Mouse (Mus musculus) frontal cortex, adult 2 months (tissue): ENCODE measurements around the gene Hspb7. TPM values are rescaled to one million over a fixed set of nuclear protein-coding genes. Genes with fewer than 3 reads are reported as not detected.

Experiments
- DNase-seq, 2 experiments: peaks; one replicate each; pipeline ENCODE4 v3.0.0; 2022; ENCODE audit warnings: low spot score in 1 of 2; ENCODE audit errors: extremely low spot score in 1 of 2
- polyA plus RNA-seq: library from polyadenylated mRNA; depleted of rRNA; stranded (reverse); fragments of >200 nt; gene quantifications from 2 replicates; pipeline ENCODE4 v1.2.3, GENCODE M21; 2012; rRNA removed

Hspb7 gene
- polyA plus RNA-seq: 0.32 and 0.40 TPM in 2 replicates

- DNase-seq: peak in 1 of 2 experiments; percentile 32
These were observed at the start of gene Hspb7 for GRCm38 (mm10) chr4:141420192-141420829. TSS of gene Hspb7 (plus strand) at chr4:141420779.

DNA sequence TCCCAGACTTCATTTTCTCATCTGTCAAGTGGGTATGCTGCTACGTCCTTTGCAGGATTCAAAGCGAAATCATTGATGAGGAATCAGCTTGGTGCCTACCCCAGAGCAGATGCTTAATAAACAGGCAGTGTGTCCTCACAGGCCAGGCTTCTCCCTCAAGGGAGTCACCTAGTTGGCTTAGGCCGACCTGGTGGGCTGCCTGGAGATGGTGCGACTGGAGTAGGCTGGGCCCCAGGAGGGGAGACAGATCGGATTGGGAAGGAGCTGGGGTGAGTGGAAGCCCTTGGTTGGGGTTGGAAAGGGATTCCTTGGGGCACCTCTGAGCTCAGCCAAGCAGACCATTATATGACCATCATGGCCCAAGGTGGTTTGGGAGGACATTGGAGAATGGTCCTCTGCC is 48.2 kb upstream of the Hspb7 start:
- DNase-seq: no peak

DNA sequence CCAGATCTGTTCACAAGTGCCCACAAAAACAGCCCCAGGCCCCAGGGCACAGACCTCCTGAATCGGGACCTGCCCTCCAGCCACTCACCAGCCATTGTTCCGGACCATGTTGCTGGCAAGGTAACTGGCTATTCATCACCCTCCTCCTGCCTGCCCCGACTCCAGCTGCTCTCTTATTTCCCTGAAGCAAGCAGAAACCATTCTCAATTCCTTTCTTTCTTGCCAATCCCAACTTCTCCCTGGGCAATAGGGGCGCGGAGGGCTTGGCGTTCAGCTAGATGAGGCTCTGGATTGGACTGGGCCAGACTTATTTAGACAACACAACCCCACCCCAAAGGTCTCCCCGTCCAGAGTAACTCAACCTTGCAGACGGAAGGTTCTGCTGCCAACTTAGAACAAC is 40.9 kb upstream of the Hspb7 start:
- no peak for DNase-seq

GRCm38 (mm10) chr4:141382406-141382805 is 38.2 kb upstream of the Hspb7 start:
- no peak for DNase-seq

- peak in 1 of 2 experiments; percentile 67 for DNase-seq
These were observed 35.3 kb upstream of the Hspb7 start for GRCm38 (mm10) chr4:141385275-141385674.

DNA sequence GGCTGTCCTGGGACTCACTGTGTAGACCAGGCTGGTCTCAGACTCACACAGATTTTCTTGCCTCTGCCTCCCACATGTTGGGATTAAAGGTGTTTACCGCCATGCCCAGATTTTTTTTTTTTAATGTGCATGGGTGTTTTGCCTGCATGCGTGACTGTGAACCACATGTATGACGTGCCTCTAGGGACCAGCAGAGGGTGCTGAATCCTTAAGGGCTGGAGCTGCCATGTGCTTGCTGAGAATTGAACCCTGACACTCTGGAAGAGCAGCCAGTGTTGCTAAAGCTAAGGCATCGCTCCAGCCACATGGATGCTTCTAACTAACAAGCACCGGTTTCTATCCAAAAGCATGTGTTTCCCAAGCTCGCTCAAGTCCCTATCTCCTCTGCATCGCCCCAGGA is 34.4 kb upstream of the Hspb7 start:
- no peak for DNase-seq

DNA sequence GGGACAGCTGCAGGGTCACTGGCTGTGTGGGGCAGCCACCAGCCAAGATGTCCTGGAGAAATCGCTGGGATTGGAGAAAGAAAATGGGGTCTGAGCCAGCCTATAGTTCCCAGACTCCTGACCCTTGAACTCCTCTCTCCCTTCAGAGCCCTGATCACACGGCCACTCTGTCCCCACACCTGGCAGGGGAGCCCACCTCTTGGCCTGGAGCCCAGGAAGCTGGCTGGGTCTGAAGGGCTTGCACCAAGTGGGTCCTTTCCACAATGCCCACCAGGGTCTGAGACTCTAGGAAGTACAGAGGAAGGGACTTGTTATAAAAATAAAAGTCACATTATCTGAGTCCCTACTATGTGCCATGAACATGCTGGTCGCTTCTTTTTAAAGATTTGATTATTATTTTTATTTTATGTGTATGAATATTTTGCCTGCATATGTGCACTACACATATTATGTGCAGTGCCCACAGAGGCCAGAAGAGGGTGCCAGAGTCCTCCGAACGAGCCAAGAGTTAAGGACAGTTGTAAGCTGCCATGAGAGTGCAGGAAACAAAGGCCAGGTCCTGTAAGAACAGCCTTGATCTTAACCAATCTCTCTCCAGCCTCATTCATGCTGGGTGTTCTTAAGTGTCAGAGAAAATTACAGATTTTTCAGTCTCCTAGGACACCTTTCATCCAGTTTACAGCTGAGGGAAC is 33.3 kb upstream of the Hspb7 start:
- peak; percentile 32 to 90 for DNase-seq

DNA sequence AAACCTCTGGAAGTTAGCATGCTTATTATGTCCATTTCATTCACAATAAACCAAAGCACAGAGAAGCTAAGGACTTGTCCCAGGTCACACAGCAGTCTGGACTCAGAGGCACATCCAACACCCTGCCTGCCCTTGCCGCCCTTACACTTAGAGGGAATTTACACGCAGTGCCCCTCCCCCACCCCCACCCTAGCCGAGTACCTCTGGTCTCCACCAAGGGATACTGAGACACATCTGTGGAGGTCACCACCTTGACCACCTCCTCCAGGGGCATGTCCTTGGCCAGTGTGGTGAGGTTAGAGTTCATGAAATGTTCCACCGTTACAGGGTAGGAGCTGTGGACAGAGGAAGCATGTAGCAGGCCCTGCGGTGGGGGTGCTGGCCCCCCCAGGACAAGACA is 32.6 kb upstream of the Hspb7 start:
- no peak for DNase-seq

DNA sequence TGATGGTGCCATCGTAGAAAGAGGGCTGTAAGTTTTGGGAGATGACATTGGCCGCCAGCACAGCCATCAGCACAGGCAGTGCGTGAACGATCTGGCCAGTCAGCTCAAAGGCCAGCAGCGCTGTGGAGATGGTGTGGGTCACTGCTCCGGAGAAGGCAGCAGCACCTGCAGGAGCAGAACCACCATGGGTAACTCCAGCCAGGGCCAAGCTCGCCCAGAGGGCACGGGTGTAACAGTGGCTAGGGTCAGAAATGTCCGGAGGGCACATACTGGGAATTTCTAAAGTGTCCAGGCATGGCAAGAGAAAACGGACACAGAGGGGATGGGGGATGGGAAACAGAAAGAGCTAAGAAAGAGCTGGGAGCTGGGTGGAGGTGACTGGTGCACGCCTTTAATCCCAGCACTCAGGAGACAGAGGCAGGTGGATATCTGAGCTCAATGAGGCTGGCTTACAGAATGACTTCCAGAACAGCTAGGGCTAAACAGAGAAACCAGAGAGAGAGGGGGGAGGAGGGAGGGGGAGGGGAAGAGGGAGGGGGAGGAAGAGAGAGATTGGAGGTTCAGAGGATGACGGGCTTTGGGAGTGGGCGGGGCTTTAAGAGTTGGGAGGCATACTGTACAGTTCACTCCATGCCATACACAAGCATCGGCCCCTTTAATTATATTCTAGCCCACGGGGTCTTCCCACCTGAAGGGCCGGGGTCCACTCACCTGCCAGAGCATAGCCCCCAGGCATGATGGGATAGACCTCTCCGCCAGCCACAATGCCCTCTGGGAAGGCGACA is 31.0 kb upstream of the Hspb7 start:
- DNase-seq: no peak

- DNase-seq: no peak
These were observed 29.3 kb upstream of the Hspb7 start for GRCm38 (mm10) chr4:141391293-141391692.

DNA sequence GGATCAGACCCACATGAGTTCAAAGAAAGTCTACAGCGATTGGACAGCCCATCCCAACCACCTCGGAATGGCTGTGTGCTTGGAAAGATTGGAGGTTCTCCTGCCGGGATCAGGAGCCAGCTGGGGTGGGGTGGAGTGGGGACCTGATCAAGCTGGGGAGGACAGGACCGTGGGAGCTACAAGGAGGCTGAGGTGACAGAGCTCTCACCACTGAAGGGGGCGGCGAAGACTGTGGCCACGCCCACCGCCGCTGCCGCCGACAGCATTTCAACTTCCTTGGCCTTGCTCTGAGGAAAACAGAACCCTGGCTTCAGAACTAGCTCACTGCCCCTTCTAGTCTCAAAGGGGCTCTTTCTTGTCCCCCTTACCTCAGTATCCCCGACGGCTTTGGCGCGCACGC is 25.8 kb upstream of the Hspb7 start:
- no peak for DNase-seq

DNA sequence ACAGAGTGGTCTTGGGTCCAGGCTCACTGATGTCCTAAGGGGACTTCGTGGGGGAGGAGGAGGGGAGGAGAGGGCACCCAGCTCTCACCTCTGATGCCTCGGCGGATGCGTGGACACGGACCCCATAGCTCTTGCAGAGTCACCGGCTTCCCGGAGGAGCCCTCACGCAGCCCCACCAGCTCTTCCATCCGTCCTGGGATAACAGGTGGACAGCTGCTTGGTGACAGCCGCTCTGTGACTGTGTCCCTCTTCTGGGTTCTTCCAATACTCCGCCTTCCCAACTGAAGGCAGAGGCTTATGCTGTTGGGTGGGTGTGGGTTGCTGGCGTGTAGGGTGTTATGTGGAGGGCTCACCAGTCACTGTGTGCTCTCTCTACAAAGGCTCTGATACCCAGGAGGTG is 22.7 kb upstream of the Hspb7 start:
- DNase-seq: no peak

- DNase-seq: no peak
These were observed 22.0 kb upstream of the Hspb7 start, which contains the start of gene Clcnka for GRCm38 (mm10) chr4:141398545-141398944. TSS of gene Clcnka (minus strand) at chr4:141398724.

DNA sequence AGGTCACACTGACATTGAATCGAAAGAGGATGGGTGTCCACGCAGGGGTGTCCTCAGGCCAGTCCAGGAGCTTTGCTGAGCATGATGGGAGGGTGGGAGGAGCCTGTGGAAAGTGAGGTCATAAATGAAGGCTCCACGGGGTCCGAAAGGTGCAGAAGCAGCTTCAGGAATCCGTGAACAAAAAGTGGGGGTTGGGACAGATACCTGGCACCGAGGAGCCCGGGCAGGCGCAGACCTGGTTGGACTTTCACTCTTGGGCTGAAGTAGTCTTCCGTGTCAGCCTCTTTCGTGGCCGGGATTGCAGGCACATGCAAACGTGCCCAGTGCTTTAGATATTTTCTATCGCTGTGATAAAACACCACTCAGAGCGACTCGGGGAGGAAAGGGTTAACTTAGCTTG is 20.4 kb upstream of the Hspb7 start:
- no peak for DNase-seq

GRCm38 (mm10) chr4:141404518-141405313 is 15.9 kb upstream of the Hspb7 start:
- peak; percentile 69 to 97 for DNase-seq

DNA sequence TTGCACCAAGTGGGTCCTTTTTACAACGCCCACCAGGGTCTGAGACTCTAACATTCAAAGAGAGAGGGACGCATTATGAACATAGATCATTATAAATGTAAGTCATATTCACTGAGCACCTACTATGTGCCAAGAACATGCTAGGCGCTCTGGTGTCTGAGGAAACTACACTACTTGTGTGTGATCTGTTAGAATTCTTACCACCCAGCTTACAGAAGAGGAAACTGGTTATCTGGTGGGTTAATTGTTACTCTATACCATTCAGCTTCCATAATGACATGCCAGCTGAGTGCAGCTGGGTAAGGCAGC is 15.3 kb upstream of the Hspb7 start:
- DNase-seq: no peak

- no peak for DNase-seq
These were observed 13.9 kb upstream of the Hspb7 start for GRCm38 (mm10) chr4:141406516-141407299.

GRCm38 (mm10) chr4:141408577-141408976 is 12.0 kb upstream of the Hspb7 start:
- DNase-seq: no peak

DNA sequence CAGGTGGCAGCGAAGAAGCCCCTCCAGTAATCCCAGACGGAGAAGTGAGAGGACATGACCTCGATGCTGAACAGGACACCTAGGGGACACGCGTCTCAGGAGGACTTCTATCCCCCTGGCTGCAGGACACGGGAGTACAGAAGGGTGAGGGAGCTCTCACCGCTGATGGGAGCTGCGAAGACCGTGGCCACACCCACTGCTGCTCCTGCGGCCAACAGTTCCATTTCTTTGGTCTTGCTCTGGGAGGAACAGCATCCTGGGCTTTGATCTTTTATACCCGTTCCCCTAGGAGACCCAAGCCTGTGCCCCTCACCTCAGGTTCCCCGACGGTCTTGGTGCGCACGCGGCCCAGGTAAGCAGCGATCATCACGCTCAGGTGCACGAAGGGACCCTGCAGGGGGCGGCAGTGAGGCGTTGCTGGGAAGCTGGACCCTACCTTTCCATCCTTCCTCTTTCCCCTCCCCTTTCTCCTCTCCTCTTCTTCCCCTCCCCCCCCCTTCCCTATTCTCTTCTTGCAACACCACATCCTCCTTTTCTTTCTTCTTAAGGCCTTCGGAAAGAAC is 9.1 kb upstream of the Hspb7 start:
- no peak for DNase-seq

GRCm38 (mm10) chr4:141415924-141416323 is 4.7 kb upstream of the Hspb7 start, which contains the start of gene Clcnkb:
TSS of gene Clcnkb (minus strand) at chr4:141416014.
- DNase-seq: no peak
